25 mouse cellular contexts compared by ENCODE assay signal in genomic region chr10:42126816-42127215, GRCm38 (mm10).
DNase-seq lines count a peak whose midpoint lies in the region; ATAC-seq and TF ChIP-seq lines count a peak whose summit lies in the region.
"Had no signal": no experiment of that assay in that cellular context is flagged by ENCODE, and none has a peak within 500 bp of the region (broad histone marks: within the 10 kb centered on the region; RNA-seq: fewer than 3 reads in every experiment).

No protein-coding gene starts in this region.

- ATAC-seq in lung, postnatal 0 days, result 0 out of 2 replicates have a peak, but pooled peaks have one; percentile 46
- ATAC-seq: activated CD4-positive, CD25-positive, alpha-beta regulatory T cell, adult 4 months; forebrain, embryonic 13.5 days; forebrain, embryonic 15.5 days; forebrain, postnatal 0 days; Patski had no signal

- 80% methylated on average over 1 of the region's 1 CpGs for WGBS in lung, postnatal 0 days

- H3K4me1 ChIP-seq in lung, postnatal 0 days (ENCODE audit: insufficient read depth, low read depth, low read length), result no peaks in the 10 kb centered on the region
- H3K4me1 ChIP-seq: forebrain, embryonic 13.5 days; forebrain, embryonic 15.5 days had no signal

- no peak overlapping the region for H3K4me2 ChIP-seq in lung, postnatal 0 days (replicated peaks; ENCODE audit: low read depth, low read length)
- H3K4me2 ChIP-seq: embryonic facial prominence, embryonic 12.5 days; forebrain, embryonic 13.5 days; forebrain, embryonic 15.5 days had no signal

- TF ChIP-seq CTCF in lung, postnatal 0 days (IDR thresholded peaks at IDR 0.05), result no peak

- no peaks in the 10 kb centered on the region for H3K9me3 ChIP-seq in lung, postnatal 0 days (ENCODE audit: low read length)
- H3K9me3 ChIP-seq: embryonic facial prominence, embryonic 10.5 days; embryonic facial prominence, embryonic 12.5 days; forebrain, embryonic 13.5 days; forebrain, embryonic 15.5 days; G1E had no signal

- peak; percentile 11 to 27 for DNase-seq in frontal cortex, adult 2 months (ENCODE audit: extremely low spot score in 1 of 2, low spot score in 1 of 2)
- DNase-seq in frontal cortex, postnatal 10 days (ENCODE audit: low spot score in 2 of 2), result no peak
- peak; percentile 32 for DNase-seq in lung, postnatal 0 days (ENCODE audit: low spot score)
- no peak for DNase-seq in lung, postnatal 14 days
- DNase-seq in right cerebral cortex, postnatal 36 days (ENCODE audit: low spot score in 2 of 2), result peak; percentile 7 to 24
- DNase-seq in right cerebral cortex, postnatal 10 days (ENCODE audit: low spot score in 2 of 2), result no peak
- peak; percentile 10 for DNase-seq in telencephalon, adult 2 months (ENCODE audit: low read depth, low spot score)
- no peak for DNase-seq in cerebellum, postnatal 36 days
- DNase-seq: adrenal gland, adult 8-10 months; adrenal gland, postnatal 14 days; adrenal gland, postnatal 36 days; cerebellum, adult 11 months; cerebellum, adult 18-20 months; cerebellum, adult 8-10 months; cerebellum, adult 9-11 months; cerebellum, postnatal 14 days; forebrain, postnatal 0 days had no signal

- no peak overlapping the region for H3K9ac ChIP-seq in lung, postnatal 0 days (replicated peaks; ENCODE audit: low read depth)
- H3K9ac ChIP-seq: embryonic facial prominence, embryonic 12.5 days; forebrain, embryonic 13.5 days; forebrain, embryonic 15.5 days; forebrain, postnatal 0 days had no signal

- no peak for TF ChIP-seq EP300 in lung, postnatal 0 days (IDR thresholded peaks at IDR 0.05)

- no peaks in the 10 kb centered on the region for H3K36me3 ChIP-seq in lung, postnatal 0 days (ENCODE audit: insufficient read depth, low read length)
- H3K36me3 ChIP-seq: embryonic facial prominence, embryonic 10.5 days; embryonic facial prominence, embryonic 12.5 days; forebrain, embryonic 15.5 days; G1E had no signal

- no peak overlapping the region for H3K27ac ChIP-seq in lung, postnatal 0 days (ENCODE audit: low read length)
- H3K27ac ChIP-seq: embryonic facial prominence, embryonic 10.5 days; embryonic facial prominence, embryonic 12.5 days; forebrain, embryonic 13.5 days; forebrain, embryonic 15.5 days had no signal

- H3K27me3 ChIP-seq in lung, postnatal 0 days (replicated peaks; ENCODE audit: insufficient read depth, low read length), result no peaks in the 10 kb centered on the region
- H3K27me3 ChIP-seq: CH12.LX; embryonic facial prominence, embryonic 12.5 days; forebrain, embryonic 13.5 days; forebrain, embryonic 15.5 days; Patski had no signal

- H3K4me3 ChIP-seq in lung, postnatal 0 days (ENCODE audit: low read depth, low read length), result no peak overlapping the region
- H3K4me3 ChIP-seq: embryonic facial prominence, embryonic 10.5 days; embryonic facial prominence, embryonic 12.5 days; forebrain, embryonic 13.5 days; forebrain, embryonic 15.5 days had no signal

Comparison
In these comparisons a context has a peak if more than half of its experiments do, and no peak if none do; other contexts are left out.
1. DNase-seq: peak in frontal cortex, adult 2 months (2 of 2), lung, postnatal 0 days (single experiment), right cerebral cortex, postnatal 36 days (2 of 2) and telencephalon, adult 2 months (single experiment); none in frontal cortex, postnatal 10 days (0 of 2), lung, postnatal 14 days (single experiment), right cerebral cortex, postnatal 10 days (0 of 2) and cerebellum, postnatal 36 days (0 of 2).